In the genomic region with DNA sequence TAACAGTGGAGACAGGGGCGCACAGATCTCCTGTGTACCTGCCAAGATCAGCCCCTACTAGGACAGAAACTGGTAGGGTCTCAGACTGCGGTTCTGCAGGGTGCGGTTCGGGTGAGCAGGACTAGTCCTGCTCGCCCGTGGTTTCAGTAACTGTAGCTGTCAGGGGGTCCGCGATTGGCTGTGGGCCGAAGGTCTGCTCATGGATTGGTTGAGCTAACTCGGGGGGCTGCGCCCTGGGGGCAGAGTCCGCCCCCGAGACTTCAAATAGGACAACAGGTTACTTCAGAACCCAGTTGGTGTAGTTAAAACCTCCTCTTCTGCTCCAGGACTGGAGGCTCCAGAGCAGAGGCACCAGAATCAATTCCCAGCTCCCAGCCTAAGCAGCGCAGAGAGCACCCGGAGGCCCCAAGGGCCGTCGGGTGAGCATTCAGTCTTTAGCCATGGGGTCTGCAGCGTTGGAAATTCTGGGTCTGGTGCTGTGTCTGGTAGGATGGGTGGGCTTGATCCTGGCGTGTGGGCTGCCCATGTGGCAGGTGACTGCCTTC, we compare ENCODE assay signal across 8 mouse cellular contexts. TPM values are rescaled to one million over a fixed set of nuclear protein-coding genes. Genes with fewer than 3 reads are reported as not detected.
DNase-seq lines count a peak whose midpoint lies in the region; ATAC-seq lines count a peak whose summit lies in the region.

Gene Cldn5, plus strand, starts transcription at position 292 of the 545 bp plus-strand sequence.

- H3K4me2 ChIP-seq in forebrain, embryonic 15.5 days (replicated peaks) = peak within 1 kb of the TSS; percentile 65
- peak within 1 kb of the TSS; percentile 60 for H3K4me2 ChIP-seq in hindbrain, embryonic 11.5 days (replicated peaks; ENCODE audit: low read depth, low read length)

- peak within 1 kb of the TSS; percentile 30 for H3K9ac ChIP-seq in forebrain, embryonic 15.5 days (replicated peaks)
- H3K9ac ChIP-seq in hindbrain, embryonic 11.5 days (ENCODE audit: low read depth, low read length) = peak within 1 kb of the TSS; percentile 47

- H3K36me3 ChIP-seq in forebrain, embryonic 15.5 days = no peaks in the 10 kb centered on the region
- H3K36me3 ChIP-seq in hindbrain, embryonic 11.5 days (ENCODE audit: control insufficient read depth, insufficient read depth, low read length) = no peaks in the 10 kb centered on the region
- H3K36me3 ChIP-seq in midbrain, embryonic 10.5 days = peaks cover 19% of the 10 kb centered on the region

- H3K4me1 ChIP-seq in forebrain, embryonic 15.5 days = peaks cover 12% of the 10 kb centered on the region
- peaks cover 5% of the 10 kb centered on the region; the same call in 1 of the 2 replicates for H3K4me1 ChIP-seq in hindbrain, embryonic 11.5 days (replicated peaks; ENCODE audit: control insufficient read depth, insufficient read depth, low read length)
- peaks cover 55% of the 10 kb centered on the region for H3K4me1 ChIP-seq in midbrain, embryonic 10.5 days

- no peaks in the 10 kb centered on the region for H3K9me3 ChIP-seq in forebrain, embryonic 15.5 days
- H3K9me3 ChIP-seq in hindbrain, embryonic 11.5 days (ENCODE audit: control insufficient read depth, low read length) = no peaks in the 10 kb centered on the region
- no peaks in the 10 kb centered on the region for H3K9me3 ChIP-seq in midbrain, embryonic 10.5 days (replicated peaks)

- WGBS in forebrain, embryonic 15.5 days = 3% methylated on average over 19 of the region's 19 CpGs
- 3% methylated on average over 19 of the region's 19 CpGs for WGBS in hindbrain, embryonic 11.5 days
- 3% methylated on average over 19 of the region's 19 CpGs for WGBS in midbrain, embryonic 10.5 days

- peak; percentile 49; the same call in 1 of the 2 replicates for ATAC-seq in forebrain, embryonic 15.5 days (replicated peaks)
- peak; percentile 17; the same call in 1 of the 2 replicates for ATAC-seq in hindbrain, embryonic 11.5 days (ENCODE audit: low FRiP score)

- peak within 1 kb of the TSS; percentile 43 for H3K4me3 ChIP-seq in forebrain, embryonic 15.5 days
- H3K4me3 ChIP-seq in hindbrain, embryonic 11.5 days (ENCODE audit: low read depth, low read length) = peak within 1 kb of the TSS; percentile 40
- H3K4me3 ChIP-seq in midbrain, embryonic 10.5 days = peak within 1 kb of the TSS; percentile 54

- intact Hi-C loops in left cerebral cortex, postnatal 25 days (cut with DNase I) = loop anchor here (2.0 to 5.0 kb wide), 2 partner anchors 44 to 72 kb away; no protein-coding TSS in a partner anchor

- no peak for DNase-seq in thymus, postnatal 0 days (ENCODE audit: low spot score)
- DNase-seq in thymus, adult 18-20 months = no peak
- DNase-seq in hindbrain, embryonic 11.5 days (ENCODE audit: low spot score) = peak; percentile 46
- DNase-seq in left cerebral cortex, postnatal 25 days (ENCODE audit: low spot score in 2 of 2) = no peak
- peak; percentile 39 for DNase-seq in midbrain, embryonic 10.5 days (ENCODE audit: low spot score)
- no peak for DNase-seq in adipocyte (ENCODE audit: low spot score)
- DNase-seq in cerebellum, postnatal 25 days = no peak

- no peak within 1 kb of the TSS for H3K27ac ChIP-seq in forebrain, embryonic 15.5 days (replicated peaks)
- no peak within 1 kb of the TSS for H3K27ac ChIP-seq in hindbrain, embryonic 11.5 days (ENCODE audit: low read depth, low read length)
- H3K27ac ChIP-seq in midbrain, embryonic 10.5 days (replicated peaks) = peak within 1 kb of the TSS; percentile 67; the same call in 1 of the 2 replicates

- H3K27me3 ChIP-seq in forebrain, embryonic 15.5 days = peaks cover 43% of the 10 kb centered on the region
- H3K27me3 ChIP-seq in hindbrain, embryonic 11.5 days (ENCODE audit: control insufficient read depth, insufficient read depth, low read length) = peaks cover 40% of the 10 kb centered on the region
- peaks cover 64% of the 10 kb centered on the region for H3K27me3 ChIP-seq in midbrain, embryonic 10.5 days (ENCODE audit: low read depth, poor library complexity, severe bottlenecking)

RNA-seq across cellular contexts. Expression of gene Cldn5, which starts in this region (rescaled TPM):
- polyA plus RNA-seq in thymus, postnatal 0 days (2015; fragmentation: Nextera tagmentation; extraction: Ambion mirVana) = 15.4 and 23.6 TPM in 2 replicates
- 86.7 and 94.4 TPM in 2 replicates for polyA plus RNA-seq in forebrain, embryonic 15.5 days (2015; fragmentation: Nextera tagmentation; extraction: Ambion mirVana)
- polyA plus RNA-seq in hindbrain, embryonic 11.5 days (2014; fragmentation: Nextera tagmentation; extraction: Ambion mirVana) = 25.2 and 31.3 TPM in 2 replicates
- total RNA-seq in left cerebral cortex, postnatal 25 days (2021) = 10 to 100 TPM; 51.1 to 67.2 TPM
- polyA plus RNA-seq in midbrain, embryonic 10.5 days (2016; fragmentation: Nextera tagmentation; extraction: Ambion mirVana) = 29.5 and 29.9 TPM in 2 replicates

Comparison
In these comparisons a context has a peak if more than half of its experiments do, and no peak if none do; other contexts are left out.
1. DNase-seq: peak in hindbrain, embryonic 11.5 days (single experiment) and midbrain, embryonic 10.5 days (single experiment); none in thymus, postnatal 0 days (single experiment), thymus, adult 18-20 months (0 of 2), left cerebral cortex, postnatal 25 days (0 of 2), adipocyte (single experiment) and cerebellum, postnatal 25 days (0 of 2).
2. Peak in every context shown above with its lines, with median percentiles within 50 percentile points of each other: H3K4me3 ChIP-seq.